Mouse (Mus musculus): Measurements from ENCODE around the gene Nup62.

GRCm38 (mm10) chr7:44792781-44793180 lies 23.1 kb upstream of the Nup62 start:
- TF ChIP-seq GATA1 (IDR thresholded peaks at IDR 0.05; ENCODE audit: borderline replicate concordance, low read length): no peak
- TF ChIP-seq FLI1 (IDR thresholded peaks at IDR 0.05; ENCODE audit: low read length): no peak
